Mouse (Mus musculus) heart, adult 2 months (tissue): ENCODE data around the gene Ttc28. TPM values are rescaled to one million over a fixed set of nuclear protein-coding genes. Genes with fewer than 3 reads are reported as not detected.

Experiments
- DNase-seq, 2 experiments: peaks; one replicate each; pipeline ENCODE4 v3.0.0; 2021
- H3K27ac ChIP-seq: fragments of 200-600 bp; 2 replicates; pipeline ENCODE4 v1.8.1; 2022
- H3K27me3 ChIP-seq: fragments of 200-500 bp; 2 replicates; pipeline ENCODE4 v1.6.1; 2012; ENCODE audit warnings: mild to moderate bottlenecking, low read length, inconsistent platforms, mixed read lengths; ENCODE audit not compliant: control insufficient read depth, insufficient read depth
- H3K36me3 ChIP-seq: fragments of 200-500 bp; 2 replicates; pipeline ENCODE4 v1.6.1; 2012; ENCODE audit warnings: low read length, inconsistent platforms; ENCODE audit not compliant: control insufficient read depth, insufficient read depth
- H3K4me1 ChIP-seq: fragments of 200-500 bp; 2 replicates; pipeline ENCODE4 v1.6.1; 2011; ENCODE audit warnings: low read length; ENCODE audit not compliant: control insufficient read depth, insufficient read depth
- H3K4me3 ChIP-seq: fragments of 200-600 bp; 2 replicates; pipeline ENCODE4 v1.8.1; 2022
- H3K79me2 ChIP-seq: fragments of 200-500 bp; replicated peaks from 2 replicates; pipeline ENCODE4 v1.6.1; 2012; ENCODE audit warnings: mild to moderate bottlenecking, inconsistent platforms, low read length, moderate library complexity, mixed read lengths; ENCODE audit not compliant: control insufficient read depth, insufficient read depth
- H3K9ac ChIP-seq: fragments of 200-500 bp; 2 replicates; pipeline ENCODE4 v1.6.1; 2012; ENCODE audit warnings: low read depth, mild to moderate bottlenecking, control low read depth, inconsistent platforms, low read length, mixed read lengths
- CTCF ChIP-seq: fragments of 200-600 bp; IDR thresholded peaks from 2 replicates; pipeline ENCODE4 v1.8.1; 2022; ENCODE audit warnings: antibody characterized with exemption, mild to moderate bottlenecking, moderate library complexity
- EP300 ChIP-seq: fragments of 200-500 bp; IDR thresholded peaks from 2 replicates; pipeline ENCODE4 v1.6.1; 2011; ENCODE audit warnings: low read depth, low read length, control low read depth; ENCODE audit not compliant: insufficient read depth
- POLR2A ChIP-seq: fragments of 200-500 bp; IDR thresholded peaks from 2 replicates; pipeline ENCODE4 v1.6.1; 2011; ENCODE audit warnings: mild to moderate bottlenecking, low read depth, low read length, control low read depth; ENCODE audit not compliant: insufficient read depth
- WGBS: fragments of 180-500 bp; shearing (Covaris S2); methylation state at CpG from one replicate; pipeline ENCODE4 v1.1.7; 2018; 5-methylcytosine and 5-hydroxymethylcytosine counted together
- intact Hi-C: fragments of 180-260 bp; cut with DNase I; formaldehyde crosslinking; loops from one replicate; pipeline ENCODE4 v1.15.1; 2025
- polyA plus RNA-seq: library from polyadenylated mRNA; depleted of rRNA; stranded (reverse); fragments of >200 nt; gene quantifications from 2 replicates; pipeline ENCODE4 v1.2.3, GENCODE M21; 2012
- total RNA-seq, 2 experiments: library from RNA; stranded (reverse); gene quantifications; 2 replicates each; pipeline ENCODE4 v1.2.3; 2021

Gene Ttc28
- total and polyA plus RNA-seq, 3 experiments: 7.2 to 15.0 (median 12.3) TPM

DNA sequence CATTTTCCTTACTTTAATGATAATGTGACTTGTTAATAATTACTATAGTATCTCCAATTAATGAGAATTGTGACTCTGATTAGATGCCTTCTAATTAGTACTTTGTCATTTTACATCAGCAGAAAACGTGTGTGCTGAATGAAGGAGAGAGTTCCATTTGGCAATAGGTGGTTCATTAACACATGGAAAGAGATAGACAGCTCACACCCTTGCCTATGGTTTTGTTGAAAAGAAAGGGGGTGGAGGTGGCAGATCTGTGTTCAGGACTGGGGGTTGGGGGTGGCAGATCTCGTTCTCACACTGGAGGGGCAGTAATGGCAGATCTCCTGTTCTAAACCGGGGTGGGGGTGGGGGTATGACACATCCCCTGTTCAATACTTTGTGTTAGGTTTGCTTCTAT is 184.4 kb downstream of the Ttc28 start:
- no peak overlapping the region for H3K4me3 ChIP-seq
- no peak overlapping the region for H3K27ac ChIP-seq
- intact Hi-C loops: no loop called here
- H3K36me3 ChIP-seq: no peaks in the 10 kb centered on the region
- H3K4me1 ChIP-seq: peaks cover 3% of the 10 kb centered on the region; the same call in 1 of the 2 replicates
- WGBS: 92% methylated on average over 3 of the region's 3 CpGs
- no peaks in the 10 kb centered on the region for H3K27me3 ChIP-seq
- peaks cover 1% of the 10 kb centered on the region; the same call in 1 of the 2 replicates for H3K79me2 ChIP-seq
- DNase-seq: no peak
- H3K9ac ChIP-seq: no peak overlapping the region
- TF ChIP-seq CTCF (no peak), EP300 (no peak), POLR2A (no peak)

DNA sequence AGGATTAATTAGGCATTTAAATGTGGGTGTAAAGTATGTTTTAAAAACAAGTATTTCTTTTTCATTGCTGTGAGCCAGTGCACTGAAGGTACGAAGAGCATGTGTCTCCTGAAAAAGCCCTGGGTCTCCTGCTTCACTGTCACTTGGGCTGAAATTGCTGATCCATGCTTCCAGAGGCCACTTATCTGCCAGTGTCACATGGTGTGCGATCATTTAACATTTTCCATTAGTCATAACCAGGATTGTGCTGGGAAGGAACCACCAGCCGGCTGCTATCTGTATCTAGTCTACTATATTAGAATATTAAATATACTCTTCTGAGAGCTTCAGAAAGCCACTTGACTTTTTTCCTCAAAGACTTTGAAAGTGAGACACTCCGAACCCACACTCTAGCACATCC is 186.2 kb downstream of the Ttc28 start:
- no peak for DNase-seq
- TF ChIP-seq CTCF: no peak
- no peak for TF ChIP-seq EP300
- TF ChIP-seq POLR2A: no peak

DNA sequence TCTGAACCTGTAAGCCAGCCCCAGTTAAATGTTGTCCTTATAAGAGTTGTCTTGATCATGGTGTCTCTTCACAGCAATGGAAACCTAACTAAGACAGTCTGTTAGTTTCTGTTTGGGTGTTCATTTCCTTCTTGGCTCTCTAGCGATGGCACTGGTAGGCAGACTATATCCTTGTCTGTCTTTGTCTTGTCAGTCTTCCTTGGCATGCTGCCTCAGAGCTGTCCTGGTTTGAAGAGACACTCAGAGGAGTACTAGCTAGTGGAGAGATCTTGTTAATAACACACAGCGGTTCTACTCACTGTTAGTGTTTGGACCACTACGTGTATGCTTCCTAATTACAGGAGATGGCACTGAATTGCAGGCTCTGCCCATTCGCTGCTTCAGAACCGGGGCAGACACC is 189.9 kb downstream of the Ttc28 start:
- 91% methylated on average over 5 of the region's 5 CpGs for WGBS
- Histone ChIP-seq H3K4me3 (no peak overlapping the region), H3K9ac (no peak overlapping the region), H3K27me3 (no peaks in the 10 kb centered on the region), H3K27ac (no peak overlapping the region), H3K79me2 (no peaks in the 10 kb centered on the region), H3K4me1 (peaks cover 2% of the 10 kb centered on the region), H3K36me3 (no peaks in the 10 kb centered on the region)
- DNase-seq: no peak
- no peak for TF ChIP-seq POLR2A
- no peak for TF ChIP-seq EP300
- TF ChIP-seq CTCF: no peak
- intact Hi-C loops: no loop called here

More for the DNA sequence above, 186.2 kb downstream of the Ttc28 start:
- Histone ChIP-seq H3K9ac (no peak overlapping the region), H3K4me3 (no peak overlapping the region), H3K4me1 (peaks cover 2% of the 10 kb centered on the region; the same call in 1 of the 2 replicates), H3K27me3 (no peaks in the 10 kb centered on the region), H3K36me3 (no peaks in the 10 kb centered on the region), H3K27ac (no peak overlapping the region), H3K79me2 (peaks cover 1% of the 10 kb centered on the region; the same call in 1 of the 2 replicates)
- WGBS: 62% methylated on average over 4 of the region's 4 CpGs
- intact Hi-C loops: no loop called here

DNA sequence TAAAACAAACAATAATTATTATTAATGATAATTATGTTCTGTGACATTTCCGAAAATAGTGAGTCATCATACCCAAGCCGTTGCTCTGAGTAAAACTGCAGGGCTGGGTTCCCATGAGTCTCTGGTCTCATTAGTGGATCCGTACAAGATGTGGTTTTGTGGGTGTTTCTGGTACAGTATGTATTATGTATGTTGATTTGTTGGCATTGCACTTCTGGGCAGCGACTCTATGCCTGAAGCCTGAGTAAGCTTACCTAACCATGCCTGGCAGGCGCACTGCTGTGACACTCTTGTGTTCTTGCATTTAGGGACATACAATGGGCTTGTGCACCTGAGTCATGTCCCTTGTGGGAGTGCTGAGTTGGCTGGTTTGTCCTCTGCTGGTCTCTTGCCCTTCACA is 190.3 kb downstream of the Ttc28 start:
- no peak for DNase-seq
- H3K4me3 ChIP-seq: no peak overlapping the region

DNA sequence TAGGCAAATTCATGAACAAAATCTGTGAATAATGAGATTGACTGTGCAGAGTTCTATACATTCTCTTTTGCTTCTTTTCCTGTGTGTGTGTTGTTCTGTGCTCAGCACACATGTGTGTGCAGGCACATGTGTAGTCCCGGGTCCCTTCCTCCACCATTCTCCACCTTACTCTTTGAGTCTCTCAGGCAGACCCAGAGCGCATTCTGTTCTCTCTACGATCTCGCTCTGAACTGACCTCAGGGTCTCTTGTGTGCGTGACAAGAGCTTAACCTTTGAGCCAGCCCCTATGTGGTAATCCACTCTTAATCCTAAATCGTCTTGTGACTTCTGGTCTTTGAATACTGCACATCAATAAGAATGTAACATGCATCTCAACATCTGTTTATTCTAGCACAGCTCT is 190.8 kb downstream of the Ttc28 start:
- Histone ChIP-seq H3K79me2 (no peaks in the 10 kb centered on the region; the same call in 1 of the 2 replicates), H3K4me1 (peaks cover 2% of the 10 kb centered on the region), H3K27ac (no peak overlapping the region), H3K36me3 (no peaks in the 10 kb centered on the region), H3K4me3 (no peak overlapping the region), H3K9ac (no peak overlapping the region), H3K27me3 (no peaks in the 10 kb centered on the region)
- TF ChIP-seq EP300: no peak
- no peak for TF ChIP-seq CTCF
- TF ChIP-seq POLR2A: no peak
- WGBS: 89% methylated on average over 6 of the region's 6 CpGs
- no peak for DNase-seq
- intact Hi-C loops: no loop called here

More for the DNA sequence above, 190.3 kb downstream of the Ttc28 start:
- intact Hi-C loops: no loop called here
- TF ChIP-seq POLR2A (no peak), EP300 (no peak), CTCF (no peak)
- Histone ChIP-seq H3K27ac (no peak overlapping the region), H3K27me3 (no peaks in the 10 kb centered on the region), H3K4me1 (peaks cover 2% of the 10 kb centered on the region), H3K79me2 (no peaks in the 10 kb centered on the region; the same call in 1 of the 2 replicates), H3K9ac (no peak overlapping the region), H3K36me3 (no peaks in the 10 kb centered on the region)
- 88% methylated on average over 5 of the region's 5 CpGs for WGBS

DNA sequence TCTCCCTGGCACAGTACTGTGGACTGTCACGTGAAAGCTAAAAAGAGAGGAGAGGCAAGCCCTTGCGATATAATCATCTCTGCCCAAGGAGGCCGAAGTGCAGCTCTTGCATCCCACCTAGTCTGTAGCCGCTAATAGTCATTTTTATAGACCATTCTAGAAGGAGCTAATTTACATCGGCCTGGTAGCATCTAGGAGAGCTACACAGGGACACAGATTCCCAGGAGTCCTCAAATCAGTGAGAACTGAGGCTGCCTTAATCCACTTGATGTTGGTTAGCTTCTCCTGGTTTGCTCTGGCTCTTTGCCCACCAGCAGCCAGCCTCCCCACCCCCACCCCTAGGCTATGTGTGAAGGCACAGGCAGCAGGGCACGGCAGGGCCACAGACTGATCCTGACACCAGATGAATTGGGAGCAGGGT is 193.7 kb downstream of the Ttc28 start:
- Histone ChIP-seq H3K79me2 (peaks cover 4% of the 10 kb centered on the region), H3K27ac (no peak overlapping the region), H3K4me1 (peaks cover 2% of the 10 kb centered on the region), H3K27me3 (no peaks in the 10 kb centered on the region), H3K9ac (no peak overlapping the region), H3K4me3 (no peak overlapping the region), H3K36me3 (no peaks in the 10 kb centered on the region)
- intact Hi-C loops: no loop called here
- no peak for DNase-seq
- no peak for TF ChIP-seq POLR2A
- TF ChIP-seq CTCF: no peak
- no peak for TF ChIP-seq EP300
- 61% methylated on average over 6 of the region's 6 CpGs for WGBS
